Mouse (Mus musculus): ENCODE data around the gene Hoxd12. TPM values are rescaled to one million over a fixed set of nuclear protein-coding genes. Genes with fewer than 3 reads are reported as not detected.

Hoxd12 gene
- total and polyA plus RNA-seq, 2 experiments from 2014 or later: not detected

DNA sequence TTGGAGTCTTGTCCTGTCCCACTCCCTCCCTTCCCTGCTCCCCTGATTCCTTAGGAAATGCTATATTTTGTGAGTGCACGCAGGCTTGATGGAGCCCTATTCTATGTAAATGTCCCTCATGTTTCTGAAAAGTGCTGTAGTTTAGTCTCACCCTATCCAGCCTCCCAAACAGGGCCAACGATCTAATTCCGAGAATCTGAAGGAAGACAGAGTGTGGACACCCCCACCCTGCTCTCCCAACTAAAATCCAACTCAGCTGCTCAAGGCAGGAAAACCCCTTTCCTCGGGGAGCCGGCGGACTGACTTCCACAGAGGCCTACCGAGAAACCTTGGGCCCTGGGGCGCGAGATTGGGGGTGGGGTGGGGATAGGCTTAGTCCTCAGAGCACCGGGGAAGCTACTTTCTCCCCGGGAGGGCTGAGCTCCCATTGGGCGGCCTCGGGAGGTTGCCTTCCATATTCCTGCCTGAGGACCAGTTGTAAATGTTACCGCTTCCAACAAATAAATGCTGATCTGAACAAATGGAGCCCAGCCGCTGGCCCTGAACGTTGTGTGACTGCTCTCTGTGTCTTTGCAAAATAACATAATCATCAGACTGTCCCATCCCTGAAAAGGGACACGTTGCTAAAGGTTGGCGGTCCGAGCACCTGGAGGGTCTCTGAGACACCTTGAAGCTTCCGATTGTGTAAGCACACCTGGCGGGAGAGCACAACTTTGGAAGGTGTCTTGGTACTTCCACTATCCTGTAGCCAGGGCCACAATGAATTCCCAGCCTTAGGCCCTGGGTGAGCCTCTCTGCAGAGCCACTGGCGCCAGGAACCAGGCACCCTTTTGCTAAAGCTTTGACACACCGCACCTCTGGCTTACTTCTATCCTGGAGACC is 25.1 kb downstream of the Hoxd12 start:
- H3K9me3 ChIP-seq (replicated peaks; ENCODE audit: control insufficient read depth, low read length): no peaks in the 10 kb centered on the region
- no peak overlapping the region for H3K9ac ChIP-seq (replicated peaks; ENCODE audit: low read depth, low read length)
- TF ChIP-seq EP300 (IDR thresholded peaks at IDR 0.05; ENCODE audit: low read depth): no peak
- no peak for TF ChIP-seq CTCF (IDR thresholded peaks at IDR 0.05; ENCODE audit: low read depth)
- H3K27me3 ChIP-seq (ENCODE audit: control insufficient read depth, insufficient read depth, low read length): peaks cover 99% of the 10 kb centered on the region
- 5% methylated on average over 23 of the region's 23 CpGs for WGBS
- H3K36me3 ChIP-seq (replicated peaks; ENCODE audit: control insufficient read depth, insufficient read depth, low read length): no peaks in the 10 kb centered on the region
- no peak for ATAC-seq (ENCODE audit: insufficient read depth, low read depth)
- no peak overlapping the region for H3K4me3 ChIP-seq (ENCODE audit: low read depth, low read length)
- no peak overlapping the region for H3K27ac ChIP-seq (ENCODE audit: low read depth)
- H3K4me2 ChIP-seq (ENCODE audit: low read depth, low read length): no peak overlapping the region
- no peaks in the 10 kb centered on the region for H3K4me1 ChIP-seq (ENCODE audit: control insufficient read depth, insufficient read depth)
- DNase-seq (ENCODE audit: low spot score): no peak

DNA sequence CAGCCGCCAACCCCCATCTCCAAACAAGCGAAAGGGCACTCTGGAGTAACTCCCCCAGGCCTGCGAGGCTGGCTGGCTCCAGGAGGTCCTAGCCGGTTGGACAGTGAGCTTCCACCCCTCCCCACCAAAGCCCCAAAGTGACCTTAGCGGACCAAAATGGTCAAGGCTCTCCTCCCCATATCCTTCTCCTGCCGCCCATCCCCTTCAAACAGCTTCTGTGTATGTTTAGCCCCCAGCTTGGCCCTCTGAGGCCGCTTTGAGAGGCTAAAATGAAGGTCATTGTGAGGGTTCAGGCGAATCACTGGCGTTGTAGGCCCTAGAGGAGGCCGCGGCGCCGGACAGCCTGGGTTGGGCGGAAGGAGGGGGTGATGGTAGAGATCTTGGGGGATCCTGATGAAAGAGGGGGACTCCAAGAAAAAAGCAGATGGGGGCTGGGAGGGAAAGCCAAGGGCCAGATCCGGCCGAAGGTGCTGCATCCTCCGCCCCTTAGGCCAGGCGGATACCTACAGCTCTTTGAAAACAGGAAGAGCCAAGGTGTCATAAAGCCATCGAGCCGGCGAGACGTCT is 25.8 kb downstream of the Hoxd12 start:
- H3K4me2 ChIP-seq (ENCODE audit: low read depth, low read length): no peak overlapping the region

DNA sequence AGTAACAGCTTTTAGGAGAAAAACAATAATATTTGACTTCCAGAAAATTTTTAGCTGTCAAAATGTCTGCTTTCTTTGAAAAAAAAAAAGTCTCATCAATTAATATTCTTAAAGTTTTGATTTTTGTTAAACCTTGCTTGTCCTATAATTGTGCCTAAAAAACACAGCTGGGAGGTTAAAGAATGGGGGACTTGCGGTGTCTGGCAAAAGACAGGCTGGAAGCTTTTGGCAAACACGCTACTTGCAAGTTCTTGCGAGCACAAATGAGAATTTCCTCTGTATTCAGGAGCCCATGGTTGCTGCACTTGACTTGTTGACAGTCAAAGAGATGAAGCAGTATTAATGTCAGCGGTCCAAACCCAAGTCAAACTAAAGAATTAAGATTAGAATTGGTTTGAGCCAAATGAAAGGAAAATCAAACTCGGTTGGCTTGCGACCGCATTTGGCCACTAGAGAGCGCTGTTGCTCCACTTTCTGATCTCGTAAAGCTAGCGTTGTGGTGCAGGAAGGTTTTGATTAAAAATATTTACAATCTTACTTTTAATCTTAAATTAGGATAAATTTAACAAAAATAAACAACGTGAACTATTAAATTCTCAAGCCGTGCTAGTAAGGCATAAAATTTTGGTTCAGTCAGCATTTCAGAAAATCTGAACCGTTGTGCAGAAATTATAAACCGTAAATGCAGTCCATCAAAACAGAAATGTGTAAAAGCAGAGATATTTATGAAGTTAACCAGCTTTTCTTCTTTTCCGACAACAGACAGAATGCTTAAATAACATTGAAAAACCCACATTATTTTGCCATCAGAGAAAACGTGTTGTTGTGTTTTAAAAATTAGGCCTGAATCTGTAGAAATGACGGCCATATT is 27.4 kb downstream of the Hoxd12 start:
- TF ChIP-seq EP300 (IDR thresholded peaks at IDR 0.05; ENCODE audit: low read depth) (no peak), CTCF (IDR thresholded peaks at IDR 0.05; ENCODE audit: low read depth) (peak; percentile 86)
- Histone ChIP-seq H3K27ac (ENCODE audit: low read depth) (no peak overlapping the region), H3K9me3 (replicated peaks; ENCODE audit: control insufficient read depth, low read length) (no peaks in the 10 kb centered on the region), H3K4me3 (ENCODE audit: low read depth, low read length) (no peak overlapping the region), H3K4me2 (ENCODE audit: low read depth, low read length) (no peak overlapping the region), H3K4me1 (ENCODE audit: control insufficient read depth, insufficient read depth) (no peaks in the 10 kb centered on the region), H3K36me3 (replicated peaks; ENCODE audit: control insufficient read depth, insufficient read depth, low read length) (no peaks in the 10 kb centered on the region), H3K9ac (replicated peaks; ENCODE audit: low read depth, low read length) (no peak overlapping the region), H3K27me3 (ENCODE audit: control insufficient read depth, insufficient read depth, low read length) (peaks cover 98% of the 10 kb centered on the region)
- ATAC-seq (ENCODE audit: insufficient read depth, low read depth) (no peak), DNase-seq (ENCODE audit: low spot score) (peak; percentile 65)
- 17% methylated on average over 17 of the region's 17 CpGs for WGBS

More for the DNA sequence above, 25.8 kb downstream of the Hoxd12 start:
- TF ChIP-seq CTCF (IDR thresholded peaks at IDR 0.05; ENCODE audit: low read depth): no peak
- TF ChIP-seq EP300 (IDR thresholded peaks at IDR 0.05; ENCODE audit: low read depth): no peak
- no peak for ATAC-seq (ENCODE audit: insufficient read depth, low read depth)
- DNase-seq (ENCODE audit: low spot score): no peak
- Histone ChIP-seq H3K9me3 (replicated peaks; ENCODE audit: control insufficient read depth, low read length) (no peaks in the 10 kb centered on the region), H3K9ac (replicated peaks; ENCODE audit: low read depth, low read length) (no peak overlapping the region), H3K4me3 (ENCODE audit: low read depth, low read length) (no peak overlapping the region), H3K27ac (ENCODE audit: low read depth) (no peak overlapping the region), H3K4me1 (ENCODE audit: control insufficient read depth, insufficient read depth) (no peaks in the 10 kb centered on the region), H3K36me3 (replicated peaks; ENCODE audit: control insufficient read depth, insufficient read depth, low read length) (no peaks in the 10 kb centered on the region), H3K27me3 (ENCODE audit: control insufficient read depth, insufficient read depth, low read length) (peaks cover 99% of the 10 kb centered on the region)
- 7% methylated on average over 22 of the region's 22 CpGs for WGBS

DNA sequence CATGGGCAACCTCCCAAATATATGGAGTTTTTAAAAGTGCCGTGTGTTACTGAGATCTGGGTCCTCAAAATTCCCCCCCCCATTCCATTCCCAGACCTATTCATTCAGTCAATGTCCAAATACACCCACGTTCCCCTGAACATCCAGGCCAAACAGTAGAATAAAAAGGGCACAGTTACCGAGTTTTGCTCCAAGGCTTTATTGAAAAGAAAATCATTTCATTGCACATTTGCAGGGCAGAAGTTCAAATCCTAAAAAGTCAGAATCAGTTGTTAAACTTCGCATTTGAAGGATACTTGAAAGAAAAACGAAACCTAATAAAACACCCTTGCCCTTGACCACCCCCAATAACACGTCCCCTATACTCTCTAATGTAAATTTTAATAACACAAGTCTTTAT is 28.0 kb downstream of the Hoxd12 start:
- Histone ChIP-seq H3K4me3 (ENCODE audit: low read depth, low read length) (no peak overlapping the region), H3K4me2 (ENCODE audit: low read depth, low read length) (no peak overlapping the region), H3K36me3 (replicated peaks; ENCODE audit: control insufficient read depth, insufficient read depth, low read length) (no peaks in the 10 kb centered on the region), H3K27me3 (ENCODE audit: control insufficient read depth, insufficient read depth, low read length) (peaks cover 98% of the 10 kb centered on the region), H3K4me1 (ENCODE audit: control insufficient read depth, insufficient read depth) (no peaks in the 10 kb centered on the region), H3K9me3 (replicated peaks; ENCODE audit: control insufficient read depth, low read length) (no peaks in the 10 kb centered on the region), H3K9ac (replicated peaks; ENCODE audit: low read depth, low read length) (no peak overlapping the region), H3K27ac (ENCODE audit: low read depth) (no peak overlapping the region)
- ATAC-seq (ENCODE audit: insufficient read depth, low read depth) (no peak), DNase-seq (ENCODE audit: low spot score) (no peak)
- no peak for TF ChIP-seq EP300 (IDR thresholded peaks at IDR 0.05; ENCODE audit: low read depth)
- no peak for TF ChIP-seq CTCF (IDR thresholded peaks at IDR 0.05; ENCODE audit: low read depth)
- WGBS: 23% methylated on average over 6 of the region's 6 CpGs

DNA sequence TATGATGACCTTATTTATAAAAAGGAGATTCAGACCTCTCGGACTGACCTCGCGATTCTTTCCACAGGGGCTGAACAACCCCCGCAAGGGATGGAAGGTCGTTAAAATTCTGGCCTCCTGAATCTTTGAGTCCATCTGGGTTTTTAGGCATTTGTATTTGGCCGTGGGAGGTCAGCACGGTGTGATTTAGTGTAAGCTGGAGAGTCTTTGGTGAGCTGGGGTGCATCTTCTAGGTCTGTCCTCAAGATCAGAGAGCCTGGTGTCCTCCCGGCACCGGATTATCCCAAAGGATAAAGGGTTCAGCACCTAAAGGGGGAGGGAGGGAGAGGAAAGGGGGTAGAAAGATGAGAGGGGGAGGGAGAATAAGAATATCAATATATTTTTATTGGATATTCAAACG is 28.5 kb downstream of the Hoxd12 start:
- Histone ChIP-seq H3K4me1 (ENCODE audit: control insufficient read depth, insufficient read depth) (no peaks in the 10 kb centered on the region), H3K9me3 (replicated peaks; ENCODE audit: control insufficient read depth, low read length) (no peaks in the 10 kb centered on the region), H3K27ac (ENCODE audit: low read depth) (no peak overlapping the region), H3K9ac (replicated peaks; ENCODE audit: low read depth, low read length) (no peak overlapping the region), H3K27me3 (ENCODE audit: control insufficient read depth, insufficient read depth, low read length) (peaks cover 98% of the 10 kb centered on the region), H3K4me2 (ENCODE audit: low read depth, low read length) (no peak overlapping the region), H3K36me3 (replicated peaks; ENCODE audit: control insufficient read depth, insufficient read depth, low read length) (no peaks in the 10 kb centered on the region), H3K4me3 (ENCODE audit: low read depth, low read length) (no peak overlapping the region)
- no peak for TF ChIP-seq EP300 (IDR thresholded peaks at IDR 0.05; ENCODE audit: low read depth)
- 13% methylated on average over 10 of the region's 10 CpGs for WGBS
- DNase-seq (ENCODE audit: low spot score) (no peak), ATAC-seq (ENCODE audit: insufficient read depth, low read depth) (no peak)

Data from heart, postnatal 0 days (tissue).